Mouse (Mus musculus) CD4-positive naive resting alpha-beta T cell, adult 57 days (primary cell): Measurements from ENCODE around the gene Olfr1099. TPM values are rescaled to one million over a fixed set of nuclear protein-coding genes. Genes with fewer than 3 reads are reported as not detected.

ENCODE experiments used
- total RNA-seq: library from RNA; stranded (reverse); gene quantifications from one replicate; pipeline ENCODE4 v1.2.4, GENCODE M21; 2023

Olfr1099 gene
- total RNA-seq: not detected

DNA sequence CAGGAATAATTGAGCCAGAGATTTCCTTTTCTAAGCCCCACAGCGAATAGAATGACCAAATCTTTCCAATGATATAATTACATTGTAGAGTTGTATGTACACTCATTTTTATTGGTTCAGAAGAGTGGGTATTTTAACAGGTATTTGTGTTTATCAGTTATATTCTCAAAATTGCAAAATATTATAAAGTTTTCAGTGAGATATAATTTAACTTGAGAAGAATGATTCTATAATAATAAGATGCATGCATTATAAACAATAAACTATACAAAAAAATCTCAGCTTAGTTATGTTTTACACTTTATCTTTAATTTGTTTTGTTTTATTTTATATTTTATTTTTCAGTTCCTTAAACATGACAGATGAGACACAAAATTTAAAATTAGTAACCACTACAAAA lies at the start of gene Olfr1099:
Olfr1099 (minus strand) TSS at position 101 of the 400 bp plus-strand sequence.

DNA sequence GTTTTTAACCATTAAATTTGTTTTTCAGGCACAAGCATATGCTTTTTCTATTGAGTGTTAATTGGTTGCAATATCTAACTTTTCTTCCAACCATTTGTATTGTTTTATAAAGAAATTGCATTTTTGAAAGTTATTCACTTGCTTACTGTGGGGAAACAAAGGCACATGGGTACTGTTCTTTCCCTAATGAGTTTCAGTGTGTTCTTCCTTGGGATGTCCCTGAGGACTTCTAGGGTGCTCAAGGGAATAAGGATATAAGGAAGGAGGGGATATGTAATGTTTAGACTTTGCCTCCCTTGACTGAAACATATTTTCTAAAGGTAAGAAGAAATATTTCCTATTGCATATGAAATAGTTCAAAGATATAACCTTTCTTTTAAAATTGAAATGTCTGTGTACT lies 37.6 kb upstream of the Olfr1099 start, which contains the start of gene Olfr1102:
Olfr1102 (plus strand) TSS at position 301 of the 400 bp plus-strand sequence.

DNA sequence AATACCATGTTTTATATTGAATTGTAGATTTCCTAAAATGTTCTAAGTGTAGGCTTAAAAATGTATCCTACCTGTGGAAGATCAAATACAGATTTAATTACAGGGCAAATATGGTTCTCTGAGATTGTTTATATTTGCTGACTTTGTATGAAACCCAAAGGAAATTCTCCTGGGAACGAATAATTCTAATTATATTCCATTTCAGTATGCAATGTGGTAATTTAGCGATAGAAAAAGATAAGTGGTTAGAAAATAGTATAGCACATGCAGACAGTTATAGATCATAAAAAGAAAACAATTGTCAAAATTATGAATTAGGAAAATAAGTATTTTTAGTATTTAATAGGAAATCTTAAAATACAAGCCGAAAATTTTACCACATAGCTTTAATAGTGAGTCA lies 30.6 kb upstream of the Olfr1099 start, which contains the start of gene Olfr1101:
Olfr1101 (minus strand) TSS at position 101 of the 400 bp plus-strand sequence.

DNA sequence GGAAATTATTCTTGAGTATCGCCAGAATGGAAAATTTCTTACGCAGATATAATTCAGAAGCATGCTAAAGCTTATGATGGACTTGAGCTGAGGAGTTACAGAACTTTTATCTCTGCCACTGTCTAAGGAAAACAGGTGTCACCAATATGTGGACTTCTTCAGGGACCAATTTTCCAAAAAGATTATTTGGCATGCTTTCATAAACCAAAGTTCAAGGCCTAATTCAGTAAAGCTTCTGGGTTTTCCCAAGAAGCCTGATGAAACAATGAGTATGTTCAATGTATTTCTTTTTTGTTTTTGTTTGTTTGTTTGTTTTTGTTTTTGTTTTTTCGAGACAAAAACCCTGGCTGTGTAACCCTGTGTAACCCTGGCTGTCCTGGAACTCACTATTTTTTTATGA lies 19.4 kb upstream of the Olfr1099 start, which contains the start of gene Olfr1100:
Olfr1100 (minus strand) TSS at position 101 of the 400 bp plus-strand sequence.

DNA sequence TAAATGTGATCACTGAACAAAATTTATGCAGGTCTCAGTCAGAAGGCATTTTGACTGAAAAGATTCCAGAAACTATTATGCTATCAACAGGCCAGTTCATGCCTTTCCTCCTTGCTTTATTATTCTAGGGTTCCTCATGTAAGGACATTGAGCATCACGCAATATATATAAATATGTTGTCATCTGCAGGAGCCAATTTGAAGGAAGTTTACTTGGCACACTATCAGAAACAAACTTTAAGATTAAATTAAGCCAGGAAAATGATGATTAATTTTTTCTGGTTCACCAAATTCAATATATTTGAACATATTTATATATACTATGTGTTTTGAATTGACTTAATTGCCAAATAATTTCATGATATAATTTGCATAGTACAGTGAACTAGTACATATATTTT lies 36.0 kb downstream of the Olfr1099 start, which contains the start of gene Olfr1098:
Olfr1098 (minus strand) TSS at position 101 of the 400 bp plus-strand sequence.

Other genes with a start within 250 kb of the Olfr1099 start
- not detected for gene Olfr1089, start 227.0 kb downstream of the Olfr1099 start, total RNA-seq
- not detected for gene Olfr1090, start 201.7 kb downstream of the Olfr1099 start, total RNA-seq
- not detected for gene Olfr1093, start 178.2 kb downstream of the Olfr1099 start, total RNA-seq
- not detected for gene Olfr141, start 150.7 kb downstream of the Olfr1099 start, total RNA-seq
- not detected for gene Olfr1094, start 136.0 kb downstream of the Olfr1099 start, total RNA-seq
- gene Olfr1095, start 109.0 kb downstream of the Olfr1099 start, total RNA-seq: not detected
- gene Gm13723, start 85.9 kb downstream of the Olfr1099 start, total RNA-seq: not detected
- gene Olfr1097, start 68.5 kb downstream of the Olfr1099 start, total RNA-seq: not detected
- not detected for gene Olfr1098, start 36.1 kb downstream of the Olfr1099 start, total RNA-seq
- gene Olfr1100, start 19.3 kb upstream of the Olfr1099 start, total RNA-seq: not detected
- gene Olfr1101, start 30.5 kb upstream of the Olfr1099 start, total RNA-seq: not detected
- not detected for gene Olfr1102, start 37.7 kb upstream of the Olfr1099 start, total RNA-seq
- gene Olfr1104, start 66.4 kb upstream of the Olfr1099 start, total RNA-seq: not detected
- not detected for gene Olfr1105, start 75.8 kb upstream of the Olfr1099 start, total RNA-seq
- gene Olfr1106, start 91.6 kb upstream of the Olfr1099 start, total RNA-seq: not detected
- not detected for gene Olfr1107, start 115.1 kb upstream of the Olfr1099 start, total RNA-seq
- not detected for gene Olfr1109, start 135.3 kb upstream of the Olfr1099 start, total RNA-seq
- not detected for gene Olfr259, start 153.9 kb upstream of the Olfr1099 start, total RNA-seq
- gene Olfr1110, start 179.6 kb upstream of the Olfr1099 start, total RNA-seq: not detected
- not detected for gene Olfr1111, start 191.9 kb upstream of the Olfr1099 start, total RNA-seq
- not detected for gene Olfr1112, start 227.1 kb upstream of the Olfr1099 start, total RNA-seq
- gene Olfr1113, start 248.3 kb upstream of the Olfr1099 start, total RNA-seq: not detected